Mouse (Mus musculus): ENCODE measurements around the gene Fmc1. TPM values are rescaled to one million over a fixed set of nuclear protein-coding genes. Genes with fewer than 3 reads are reported as not detected.

The Fmc1 gene
- polyA plus RNA-seq (2014; fragmentation: Nextera tagmentation; extraction: Ambion mirVana): 181 and 227 TPM in 2 replicates

- 5% methylated on average over 41 of the region's 41 CpGs for WGBS
- no peaks in the 10 kb centered on the region for H3K4me1 ChIP-seq (ENCODE audit: control insufficient read depth, insufficient read depth, low read length)
- H3K4me2 ChIP-seq (ENCODE audit: low read depth, low read length): peak within 1 kb of the TSS; percentile 86
- peak within 1 kb of the TSS; percentile 79 for H3K4me3 ChIP-seq (ENCODE audit: low read depth, low read length)
- H3K9ac ChIP-seq (replicated peaks; ENCODE audit: low read depth, low read length): peak within 1 kb of the TSS; percentile 92
- H3K27me3 ChIP-seq (ENCODE audit: control insufficient read depth, insufficient read depth, low read length): no peaks in the 10 kb centered on the region
- peak; percentile 90 for ATAC-seq (ENCODE audit: low read depth)
- H3K27ac ChIP-seq (ENCODE audit: low read depth, low read length): peak within 1 kb of the TSS; percentile 98
- no peaks in the 10 kb centered on the region for H3K36me3 ChIP-seq (ENCODE audit: control insufficient read depth, insufficient read depth, low read length)
- H3K9me3 ChIP-seq (ENCODE audit: control insufficient read depth, low read length): no peaks in the 10 kb centered on the region
Observed at GRCm38 (mm10) chr6:38533428-38534405, at the start of gene Fmc1. TSS of gene Fmc1 (plus strand) at chr6:38533502.

GRCm38 (mm10) chr6:38492550-38492949, 40.8 kb upstream of the Fmc1 start:
- H3K36me3 ChIP-seq (ENCODE audit: control insufficient read depth, insufficient read depth, low read length): peaks cover 28% of the 10 kb centered on the region
- H3K9ac ChIP-seq (replicated peaks; ENCODE audit: low read depth, low read length): no peak overlapping the region
- H3K27ac ChIP-seq (ENCODE audit: low read depth, low read length): no peak overlapping the region
- no peaks in the 10 kb centered on the region for H3K9me3 ChIP-seq (ENCODE audit: control insufficient read depth, low read length)
- H3K4me2 ChIP-seq (ENCODE audit: low read depth, low read length): no peak overlapping the region
- no peaks in the 10 kb centered on the region for H3K4me1 ChIP-seq (ENCODE audit: control insufficient read depth, insufficient read depth, low read length)
- no peak overlapping the region for H3K4me3 ChIP-seq (ENCODE audit: low read depth, low read length)
- H3K27me3 ChIP-seq (ENCODE audit: control insufficient read depth, insufficient read depth, low read length): no peaks in the 10 kb centered on the region
- no peak for ATAC-seq (ENCODE audit: low read depth)
- WGBS: 85% methylated on average over 3 of the region's 3 CpGs

GRCm38 (mm10) chr6:38495641-38496040, 37.7 kb upstream of the Fmc1 start:
- 18% methylated on average over 4 of the region's 4 CpGs for WGBS
- no peak overlapping the region for H3K4me3 ChIP-seq (ENCODE audit: low read depth, low read length)
- H3K4me1 ChIP-seq (ENCODE audit: control insufficient read depth, insufficient read depth, low read length): no peaks in the 10 kb centered on the region
- no peaks in the 10 kb centered on the region for H3K9me3 ChIP-seq (ENCODE audit: control insufficient read depth, low read length)
- H3K27me3 ChIP-seq (ENCODE audit: control insufficient read depth, insufficient read depth, low read length): no peaks in the 10 kb centered on the region
- H3K4me2 ChIP-seq (ENCODE audit: low read depth, low read length): no peak overlapping the region
- H3K27ac ChIP-seq (ENCODE audit: low read depth, low read length): no peak overlapping the region
- H3K36me3 ChIP-seq (ENCODE audit: control insufficient read depth, insufficient read depth, low read length): peaks cover 44% of the 10 kb centered on the region
- no peak for ATAC-seq (ENCODE audit: low read depth)
- H3K9ac ChIP-seq (replicated peaks; ENCODE audit: low read depth, low read length): no peak overlapping the region

GRCm38 (mm10) chr6:38512096-38512495, 21.2 kb upstream of the Fmc1 start:
- Histone ChIP-seq H3K27ac (ENCODE audit: low read depth, low read length) (no peak overlapping the region), H3K9me3 (ENCODE audit: control insufficient read depth, low read length) (no peaks in the 10 kb centered on the region), H3K4me2 (ENCODE audit: low read depth, low read length) (no peak overlapping the region), H3K9ac (replicated peaks; ENCODE audit: low read depth, low read length) (no peak overlapping the region), H3K4me1 (ENCODE audit: control insufficient read depth, insufficient read depth, low read length) (no peaks in the 10 kb centered on the region), H3K36me3 (ENCODE audit: control insufficient read depth, insufficient read depth, low read length) (no peaks in the 10 kb centered on the region), H3K27me3 (ENCODE audit: control insufficient read depth, insufficient read depth, low read length) (no peaks in the 10 kb centered on the region), H3K4me3 (ENCODE audit: low read depth, low read length) (no peak overlapping the region)
- 96% methylated on average over 1 of the region's 1 CpGs for WGBS
- no peak for ATAC-seq (ENCODE audit: low read depth)

- Histone ChIP-seq H3K4me3 (ENCODE audit: low read depth, low read length) (no peak overlapping the region), H3K9ac (replicated peaks; ENCODE audit: low read depth, low read length) (no peak overlapping the region), H3K4me2 (ENCODE audit: low read depth, low read length) (no peak overlapping the region), H3K9me3 (ENCODE audit: control insufficient read depth, low read length) (no peaks in the 10 kb centered on the region), H3K27ac (ENCODE audit: low read depth, low read length) (no peak overlapping the region), H3K27me3 (ENCODE audit: control insufficient read depth, insufficient read depth, low read length) (no peaks in the 10 kb centered on the region), H3K4me1 (ENCODE audit: control insufficient read depth, insufficient read depth, low read length) (no peaks in the 10 kb centered on the region), H3K36me3 (ENCODE audit: control insufficient read depth, insufficient read depth, low read length) (no peaks in the 10 kb centered on the region)
- ATAC-seq (ENCODE audit: low read depth): no peak
Observed at GRCm38 (mm10) chr6:38512830-38513229, 20.5 kb upstream of the Fmc1 start.

- Histone ChIP-seq H3K36me3 (ENCODE audit: control insufficient read depth, insufficient read depth, low read length) (no peaks in the 10 kb centered on the region), H3K4me2 (ENCODE audit: low read depth, low read length) (no peak overlapping the region), H3K27ac (ENCODE audit: low read depth, low read length) (no peak overlapping the region), H3K9me3 (ENCODE audit: control insufficient read depth, low read length) (no peaks in the 10 kb centered on the region), H3K9ac (replicated peaks; ENCODE audit: low read depth, low read length) (no peak overlapping the region), H3K4me3 (ENCODE audit: low read depth, low read length) (no peak overlapping the region), H3K27me3 (ENCODE audit: control insufficient read depth, insufficient read depth, low read length) (no peaks in the 10 kb centered on the region), H3K4me1 (ENCODE audit: control insufficient read depth, insufficient read depth, low read length) (no peaks in the 10 kb centered on the region)
- WGBS: 95% methylated on average over 4 of the region's 4 CpGs
- ATAC-seq (ENCODE audit: low read depth): no peak
Observed at GRCm38 (mm10) chr6:38515201-38515600, 18.1 kb upstream of the Fmc1 start.

- Histone ChIP-seq H3K9me3 (ENCODE audit: control insufficient read depth, low read length) (no peaks in the 10 kb centered on the region), H3K4me3 (ENCODE audit: low read depth, low read length) (no peak overlapping the region), H3K4me1 (ENCODE audit: control insufficient read depth, insufficient read depth, low read length) (no peaks in the 10 kb centered on the region), H3K27ac (ENCODE audit: low read depth, low read length) (no peak overlapping the region), H3K4me2 (ENCODE audit: low read depth, low read length) (no peak overlapping the region), H3K9ac (replicated peaks; ENCODE audit: low read depth, low read length) (no peak overlapping the region), H3K36me3 (ENCODE audit: control insufficient read depth, insufficient read depth, low read length) (no peaks in the 10 kb centered on the region), H3K27me3 (ENCODE audit: control insufficient read depth, insufficient read depth, low read length) (no peaks in the 10 kb centered on the region)
- 23% methylated on average over 8 of the region's 8 CpGs for WGBS
- no peak for ATAC-seq (ENCODE audit: low read depth)
Observed at GRCm38 (mm10) chr6:38523851-38524250, 9.5 kb upstream of the Fmc1 start.

- no peak overlapping the region for H3K9ac ChIP-seq (replicated peaks; ENCODE audit: low read depth, low read length)
- H3K4me2 ChIP-seq (ENCODE audit: low read depth, low read length): no peak overlapping the region
- ATAC-seq (ENCODE audit: low read depth): no peak
- H3K9me3 ChIP-seq (ENCODE audit: control insufficient read depth, low read length): no peaks in the 10 kb centered on the region
- no peaks in the 10 kb centered on the region for H3K27me3 ChIP-seq (ENCODE audit: control insufficient read depth, insufficient read depth, low read length)
- no peak overlapping the region for H3K27ac ChIP-seq (ENCODE audit: low read depth, low read length)
- H3K4me3 ChIP-seq (ENCODE audit: low read depth, low read length): no peak overlapping the region
- H3K36me3 ChIP-seq (ENCODE audit: control insufficient read depth, insufficient read depth, low read length): no peaks in the 10 kb centered on the region
- 55% methylated on average over 5 of the region's 5 CpGs for whole genome bisulfite sequencing
- no peaks in the 10 kb centered on the region for H3K4me1 ChIP-seq (ENCODE audit: control insufficient read depth, insufficient read depth, low read length)
Observed at GRCm38 (mm10) chr6:38531211-38531820, 2.0 kb upstream of the Fmc1 start.

Data from neural tube, embryonic 14.5 days (tissue).